Mouse (Mus musculus): Measurements from ENCODE around the gene Nptx2.

Gene Nptx2

GRCm38 (mm10) chr5:144565739-144566138 is 20.0 kb downstream of the Nptx2 start:
- no peak for DNase-seq (ENCODE audit: low spot score in 2 of 2)

GRCm38 (mm10) chr5:144585100-144585499 is 39.4 kb downstream of the Nptx2 start:
- DNase-seq (ENCODE audit: low spot score in 2 of 2) = no peak

- no peak for DNase-seq (ENCODE audit: low spot score in 2 of 2)
Measured at GRCm38 (mm10) chr5:144591248-144591880, 45.7 kb downstream of the Nptx2 start.

DNA sequence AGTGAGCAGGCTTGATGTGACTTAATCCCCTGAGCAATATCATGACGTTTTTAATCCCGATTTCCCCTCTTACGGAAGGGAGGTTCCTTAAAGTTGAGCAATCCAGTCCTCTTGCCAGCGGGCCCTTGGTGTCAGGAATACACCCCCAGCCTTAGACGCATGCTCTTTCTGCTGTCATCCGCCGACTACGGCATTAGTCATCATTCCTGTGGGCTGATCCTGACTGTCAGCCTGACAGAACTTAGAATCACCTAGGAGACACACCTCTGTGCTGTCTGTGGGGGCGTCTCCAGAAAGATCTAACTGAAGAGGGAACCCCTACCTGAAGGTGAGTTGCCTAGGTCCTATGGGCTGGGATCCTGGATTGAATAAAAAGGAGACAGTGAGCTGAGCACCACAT is 49.1 kb downstream of the Nptx2 start:
- no peak for DNase-seq (ENCODE audit: low spot score in 2 of 2)
